Mouse (Mus musculus): ENCODE results near the gene Olfr1535. TPM values are rescaled to one million over a fixed set of nuclear protein-coding genes. Genes with fewer than 3 reads are reported as not detected.

Gene Olfr1535
- polyA plus RNA-seq (2012; ENCODE audit: insufficient read depth, insufficient read length, low replicate concordance, missing spikeins), result not detected in 2 replicates

- no peak within 1 kb of the TSS for H3K4me3 ChIP-seq (ENCODE audit: insufficient read depth, low read depth, low read length)
- WGBS, result 41% methylated on average over 1 of the region's 1 CpGs
- no peak within 1 kb of the TSS for H3K27ac ChIP-seq (ENCODE audit: insufficient read depth, low read depth, low read length)
- TF ChIP-seq CTCF (IDR thresholded peaks at IDR 0.05; ENCODE audit: insufficient read depth, low read depth, low read length) (no peak), POLR2A (IDR thresholded peaks at IDR 0.05; ENCODE audit: insufficient read depth, low read depth, low read length) (no peak)
- no peaks in the 10 kb centered on the region for H3K4me1 ChIP-seq (ENCODE audit: control insufficient read depth, insufficient read depth, low read length)
Measured at GRCm38 (mm10) chr13:21559793-21560192, at the start of gene Olfr1535. Gene Olfr1535 (minus strand): TSS chr13:21559893.

- TF ChIP-seq CTCF (IDR thresholded peaks at IDR 0.05; ENCODE audit: insufficient read depth, low read depth, low read length), result no peak
- no peak for TF ChIP-seq POLR2A (IDR thresholded peaks at IDR 0.05; ENCODE audit: insufficient read depth, low read depth, low read length)
Measured at GRCm38 (mm10) chr13:21591618-21592017, 31.9 kb upstream of the Olfr1535 start.

GRCm38 (mm10) chr13:21581659-21582058 is 22.0 kb upstream of the Olfr1535 start, which contains the start of gene Olfr1364:
Gene Olfr1364 (minus strand): TSS chr13:21581759.
- TF ChIP-seq CTCF (IDR thresholded peaks at IDR 0.05; ENCODE audit: insufficient read depth, low read depth, low read length), result no peak
- no peak for TF ChIP-seq POLR2A (IDR thresholded peaks at IDR 0.05; ENCODE audit: insufficient read depth, low read depth, low read length)
- Histone ChIP-seq H3K27ac (ENCODE audit: insufficient read depth, low read depth, low read length) (no peak within 1 kb of the TSS), H3K4me1 (ENCODE audit: control insufficient read depth, insufficient read depth, low read length) (no peaks in the 10 kb centered on the region), H3K4me3 (ENCODE audit: insufficient read depth, low read depth, low read length) (no peak within 1 kb of the TSS)
- WGBS, result 93% methylated on average over 2 of the region's 2 CpGs

More at GRCm38 (mm10) chr13:21591618-21592017, 31.9 kb upstream of the Olfr1535 start:
- Histone ChIP-seq H3K4me3 (ENCODE audit: insufficient read depth, low read depth, low read length) (no peak overlapping the region), H3K27ac (ENCODE audit: insufficient read depth, low read depth, low read length) (no peak overlapping the region), H3K4me1 (ENCODE audit: control insufficient read depth, insufficient read depth, low read length) (no peaks in the 10 kb centered on the region)
- 62% methylated on average over 2 of the region's 2 CpGs for WGBS

DNA sequence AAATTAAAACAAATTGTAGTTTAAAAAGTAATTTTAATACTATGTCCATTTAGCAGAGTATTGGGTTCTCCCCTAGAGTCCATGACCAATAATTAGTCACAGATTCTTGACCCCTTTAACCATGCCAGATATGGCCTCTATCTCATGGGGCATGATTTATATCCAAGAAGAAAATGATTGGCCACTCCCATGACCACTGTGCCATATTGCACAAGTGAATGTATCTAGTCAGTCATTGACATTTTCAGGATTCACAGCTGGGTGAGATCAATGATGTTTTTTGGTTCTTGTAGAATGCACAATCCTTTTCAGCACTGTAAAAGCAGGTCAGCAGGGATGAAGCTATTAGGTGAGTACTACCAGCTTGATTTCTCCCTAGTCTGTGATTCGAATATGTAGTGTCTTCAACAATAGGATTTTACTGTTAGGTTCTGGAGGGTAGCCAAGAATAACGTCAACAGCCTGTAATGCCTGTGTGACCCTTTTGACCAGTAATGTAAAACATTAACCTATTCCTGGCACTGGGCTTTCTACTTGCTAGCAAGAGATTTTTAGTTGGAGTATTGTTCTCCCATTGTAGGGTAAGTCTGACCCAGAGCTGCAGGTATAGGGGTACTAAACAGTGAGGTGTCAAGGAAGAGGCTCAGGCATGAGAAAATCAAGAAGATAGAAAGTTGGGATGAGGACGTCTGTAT is 9.1 kb downstream of the Olfr1535 start:
- WGBS, result 34% methylated on average over 3 of the region's 3 CpGs
- no peak overlapping the region for H3K4me3 ChIP-seq (ENCODE audit: insufficient read depth, low read depth, low read length)
- H3K4me1 ChIP-seq (ENCODE audit: control insufficient read depth, insufficient read depth, low read length), result no peaks in the 10 kb centered on the region
- H3K27ac ChIP-seq (ENCODE audit: insufficient read depth, low read depth, low read length), result no peak overlapping the region
- TF ChIP-seq POLR2A (IDR thresholded peaks at IDR 0.05; ENCODE audit: insufficient read depth, low read depth, low read length), result no peak
- TF ChIP-seq CTCF (IDR thresholded peaks at IDR 0.05; ENCODE audit: insufficient read depth, low read depth, low read length), result no peak

DNA sequence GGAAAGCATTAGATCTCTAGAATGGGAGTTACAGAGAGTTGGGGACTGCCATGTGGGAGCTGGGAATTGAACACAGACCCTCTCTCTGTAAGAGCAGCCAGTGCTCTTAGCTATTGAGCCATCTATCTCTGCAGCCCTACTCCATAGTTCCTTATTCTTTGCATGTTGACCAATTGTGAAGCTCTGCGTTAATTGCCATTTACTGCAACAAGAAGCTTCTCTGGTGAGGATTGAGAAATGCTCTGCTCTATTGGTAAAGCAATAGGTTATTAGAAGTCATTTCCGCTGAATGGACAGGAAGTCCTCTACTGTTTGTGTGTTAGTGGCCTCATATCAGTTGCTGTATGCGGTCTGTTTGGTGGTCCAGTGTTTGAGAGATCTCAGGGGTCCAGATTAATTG is 10.2 kb downstream of the Olfr1535 start:
- H3K4me1 ChIP-seq (ENCODE audit: control insufficient read depth, insufficient read depth, low read length), result no peaks in the 10 kb centered on the region
- no peak overlapping the region for H3K27ac ChIP-seq (ENCODE audit: insufficient read depth, low read depth, low read length)
- TF ChIP-seq POLR2A (IDR thresholded peaks at IDR 0.05; ENCODE audit: insufficient read depth, low read depth, low read length) (no peak), CTCF (IDR thresholded peaks at IDR 0.05; ENCODE audit: insufficient read depth, low read depth, low read length) (no peak)
- H3K4me3 ChIP-seq (ENCODE audit: insufficient read depth, low read depth, low read length), result no peak overlapping the region
- WGBS, result 94% methylated on average over 3 of the region's 3 CpGs

DNA sequence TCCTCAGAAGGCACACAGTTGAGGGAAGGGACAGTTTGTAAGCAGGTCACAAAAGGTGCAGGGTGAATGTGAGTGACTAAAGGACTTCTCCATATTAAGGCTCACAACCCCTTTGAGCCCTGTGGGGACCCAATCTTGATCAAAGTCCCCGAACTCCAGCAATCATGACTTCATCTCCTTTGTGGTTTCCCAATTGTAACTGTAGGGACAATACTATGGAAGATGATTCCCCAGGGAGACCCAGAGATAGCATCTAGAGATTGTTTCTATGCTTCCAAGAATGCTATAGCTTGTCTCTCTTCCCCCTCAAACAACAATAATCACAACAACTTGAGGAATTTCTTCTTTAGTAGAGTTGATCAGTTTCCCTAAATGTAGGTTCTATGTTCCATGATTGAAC is 17.0 kb downstream of the Olfr1535 start, which contains the start of gene Olfr1366:
Olfr1366 (minus strand) TSS at position 101 of the 400 bp plus-strand sequence.
- WGBS, result 78% methylated on average over 1 of the region's 1 CpGs
- TF ChIP-seq POLR2A (IDR thresholded peaks at IDR 0.05; ENCODE audit: insufficient read depth, low read depth, low read length) (no peak), CTCF (IDR thresholded peaks at IDR 0.05; ENCODE audit: insufficient read depth, low read depth, low read length) (no peak)
- Histone ChIP-seq H3K27ac (ENCODE audit: insufficient read depth, low read depth, low read length) (no peak within 1 kb of the TSS), H3K4me1 (ENCODE audit: control insufficient read depth, insufficient read depth, low read length) (no peaks in the 10 kb centered on the region), H3K4me3 (ENCODE audit: insufficient read depth, low read depth, low read length) (no peak within 1 kb of the TSS)

DNA sequence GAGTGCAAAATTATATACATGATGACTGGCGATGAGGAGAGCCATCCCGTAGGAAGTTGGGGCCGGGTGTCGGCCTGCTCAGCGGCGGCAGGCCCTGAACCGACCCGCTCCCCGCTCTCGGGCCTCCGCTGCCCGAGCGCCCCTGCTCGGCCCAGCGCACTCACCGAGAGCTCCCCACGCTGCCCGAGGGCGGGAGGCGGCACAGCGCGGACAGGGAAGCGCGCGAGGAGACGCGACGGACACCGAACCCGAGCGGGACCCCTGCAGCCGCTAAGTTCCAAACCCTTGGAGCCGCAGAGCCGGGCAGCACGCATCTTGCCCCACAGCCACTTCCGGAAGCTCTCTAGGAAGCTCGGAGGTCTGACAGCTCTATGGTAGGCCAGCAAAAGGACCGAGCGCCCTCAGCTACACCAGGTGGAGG is 28.9 kb downstream of the Olfr1535 start, which contains the start of gene Zkscan8:
Zkscan8 (minus strand) TSS at position 340 of the 421 bp plus-strand sequence.
- H3K27ac ChIP-seq (ENCODE audit: insufficient read depth, low read depth, low read length), result 0 out of 2 replicates have a peak within 1 kb of the TSS, but pooled peaks have one; percentile 14
- peak within 1 kb of the TSS; percentile 60 for H3K4me3 ChIP-seq (ENCODE audit: insufficient read depth, low read depth, low read length)
- under 1% methylated on average over 39 of the region's 39 CpGs for WGBS
- no peaks in the 10 kb centered on the region for H3K4me1 ChIP-seq (ENCODE audit: control insufficient read depth, insufficient read depth, low read length)
- TF ChIP-seq POLR2A (IDR thresholded peaks at IDR 0.05; ENCODE audit: insufficient read depth, low read depth, low read length), result peak; percentile 24; the same call in 1 of the 2 replicates
- no peak for TF ChIP-seq CTCF (IDR thresholded peaks at IDR 0.05; ENCODE audit: insufficient read depth, low read depth, low read length)

DNA sequence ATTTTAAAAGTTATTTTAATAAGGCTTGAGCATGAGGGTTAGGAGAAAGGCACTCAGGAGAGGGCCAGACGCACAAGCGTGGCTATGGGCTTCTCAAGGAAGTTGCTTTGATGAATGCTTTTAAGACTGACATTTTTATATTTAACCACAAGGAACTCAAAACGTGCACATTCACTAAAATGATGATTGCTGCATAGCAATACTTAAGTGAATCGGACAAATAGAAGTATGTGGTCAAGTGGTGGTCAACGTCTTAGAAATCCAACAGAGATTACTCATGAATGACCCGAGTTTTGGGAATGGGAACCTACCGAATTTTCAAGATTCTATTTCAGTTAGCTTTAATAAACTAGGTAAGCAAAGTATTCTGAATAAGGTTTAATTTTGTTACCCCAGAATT is 29.6 kb downstream of the Olfr1535 start:
- TF ChIP-seq CTCF (IDR thresholded peaks at IDR 0.05; ENCODE audit: insufficient read depth, low read depth, low read length) (no peak), POLR2A (IDR thresholded peaks at IDR 0.05; ENCODE audit: insufficient read depth, low read depth, low read length) (no peak)
- H3K4me1 ChIP-seq (ENCODE audit: control insufficient read depth, insufficient read depth, low read length), result no peaks in the 10 kb centered on the region
- 39% methylated on average over 7 of the region's 7 CpGs for WGBS
- no peak overlapping the region for H3K4me3 ChIP-seq (ENCODE audit: insufficient read depth, low read depth, low read length)
- H3K27ac ChIP-seq (ENCODE audit: insufficient read depth, low read depth, low read length), result no peak overlapping the region

DNA sequence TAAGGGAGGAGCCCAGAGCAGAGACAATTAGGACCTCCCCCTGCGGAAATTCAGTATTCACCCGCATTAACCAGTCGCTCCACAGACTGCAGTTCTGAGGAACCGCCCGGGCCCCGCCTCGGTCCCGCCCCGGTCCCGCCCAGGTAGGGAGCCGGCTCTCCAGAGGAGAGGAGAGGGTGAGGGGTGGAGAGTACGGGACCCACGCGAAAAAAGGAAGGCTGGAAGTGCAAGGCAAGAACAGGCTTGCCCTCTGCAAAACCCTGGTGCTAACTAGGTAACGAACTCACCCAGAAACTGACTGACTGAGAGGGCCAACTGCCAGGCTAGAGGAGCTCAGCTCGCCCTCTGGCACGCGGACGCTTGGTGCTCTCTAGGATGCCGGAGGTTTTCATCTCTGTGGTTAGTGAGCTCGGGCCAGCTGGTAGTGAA is 53.5 kb downstream of the Olfr1535 start:
- under 1% methylated on average over 21 of the region's 21 CpGs for WGBS
- Histone ChIP-seq H3K27ac (ENCODE audit: insufficient read depth, low read depth, low read length) (peak overlapping the region; percentile 60; the same call in 1 of the 2 replicates), H3K4me1 (ENCODE audit: control insufficient read depth, insufficient read depth, low read length) (no peaks in the 10 kb centered on the region), H3K4me3 (ENCODE audit: insufficient read depth, low read depth, low read length) (peak overlapping the region; percentile 80)
- no peak for TF ChIP-seq CTCF (IDR thresholded peaks at IDR 0.05; ENCODE audit: insufficient read depth, low read depth, low read length)
- TF ChIP-seq POLR2A (IDR thresholded peaks at IDR 0.05; ENCODE audit: insufficient read depth, low read depth, low read length), result peak; percentile 69

Other genes with a start within 250 kb of the Olfr1535 start
- not detected in 2 replicates for gene Gpx6, start 247.8 kb downstream of the Olfr1535 start, polyA plus RNA-seq (2012; ENCODE audit: insufficient read depth, insufficient read length, low replicate concordance, missing spikeins)
- not detected in 2 replicates for gene Olfr1367, start 213.0 kb downstream of the Olfr1535 start, polyA plus RNA-seq (2012; ENCODE audit: insufficient read depth, insufficient read length, low replicate concordance, missing spikeins)
- not detected in 2 replicates for gene Zscan12, start 197.1 kb downstream of the Olfr1535 start, polyA plus RNA-seq (2012; ENCODE audit: insufficient read depth, insufficient read length, low replicate concordance, missing spikeins)
- 126 TPM in 1 of 2 replicates, not detected in the other for gene Zkscan3, start 157.1 kb downstream of the Olfr1535 start, polyA plus RNA-seq (2012; ENCODE audit: insufficient read depth, insufficient read length, low replicate concordance, missing spikeins)
- not detected in 2 replicates for gene Pgbd1, start 118.8 kb downstream of the Olfr1535 start, polyA plus RNA-seq (2012; ENCODE audit: insufficient read depth, insufficient read length, low replicate concordance, missing spikeins)
- not detected in 2 replicates for gene Zscan26, start 106.2 kb downstream of the Olfr1535 start, polyA plus RNA-seq (2012; ENCODE audit: insufficient read depth, insufficient read length, low replicate concordance, missing spikeins)
- gene Nkapl, start 91.4 kb downstream of the Olfr1535 start, polyA plus RNA-seq (2012; ENCODE audit: insufficient read depth, insufficient read length, low replicate concordance, missing spikeins), result not detected in 2 replicates
- not detected in 2 replicates for gene Zkscan4, start 81.0 kb downstream of the Olfr1535 start, polyA plus RNA-seq (2012; ENCODE audit: insufficient read depth, insufficient read length, low replicate concordance, missing spikeins)
- not detected in 2 replicates for gene Gm10065, start 80.5 kb downstream of the Olfr1535 start, polyA plus RNA-seq (2012; ENCODE audit: insufficient read depth, insufficient read length, low replicate concordance, missing spikeins)
- not detected in 2 replicates for gene AK157302, start 64.7 kb downstream of the Olfr1535 start, polyA plus RNA-seq (2012; ENCODE audit: insufficient read depth, insufficient read length, low replicate concordance, missing spikeins)
- not detected in 2 replicates for gene Gm11273, start 58.5 kb downstream of the Olfr1535 start, polyA plus RNA-seq (2012; ENCODE audit: insufficient read depth, insufficient read length, low replicate concordance, missing spikeins)
- gene Zkscan8, start 28.8 kb downstream of the Olfr1535 start, polyA plus RNA-seq (2012; ENCODE audit: insufficient read depth, insufficient read length, low replicate concordance, missing spikeins), result not detected in 2 replicates
- not detected in 2 replicates for gene Olfr1366, start 17.1 kb downstream of the Olfr1535 start, polyA plus RNA-seq (2012; ENCODE audit: insufficient read depth, insufficient read length, low replicate concordance, missing spikeins)
- gene Olfr1364, start 21.9 kb upstream of the Olfr1535 start, polyA plus RNA-seq (2012; ENCODE audit: insufficient read depth, insufficient read length, low replicate concordance, missing spikeins), result not detected in 2 replicates
- not detected in 2 replicates for gene Olfr1362, start 54.1 kb upstream of the Olfr1535 start, polyA plus RNA-seq (2012; ENCODE audit: insufficient read depth, insufficient read length, low replicate concordance, missing spikeins)
- not detected in 2 replicates for gene Olfr11, start 82.6 kb upstream of the Olfr1535 start, polyA plus RNA-seq (2012; ENCODE audit: insufficient read depth, insufficient read length, low replicate concordance, missing spikeins)
- not detected in 2 replicates for gene Olfr1361, start 103.5 kb upstream of the Olfr1535 start, polyA plus RNA-seq (2012; ENCODE audit: insufficient read depth, insufficient read length, low replicate concordance, missing spikeins)
- gene Olfr1360, start 117.5 kb upstream of the Olfr1535 start, polyA plus RNA-seq (2012; ENCODE audit: insufficient read depth, insufficient read length, low replicate concordance, missing spikeins), result not detected in 2 replicates
- not detected in 2 replicates for gene Olfr1359, start 138.2 kb upstream of the Olfr1535 start, polyA plus RNA-seq (2012; ENCODE audit: insufficient read depth, insufficient read length, low replicate concordance, missing spikeins)
- not detected in 2 replicates for gene Hist1h2bl, start 156.2 kb upstream of the Olfr1535 start, polyA plus RNA-seq (2012; ENCODE audit: insufficient read depth, insufficient read length, low replicate concordance, missing spikeins)
- gene Hist1h2ai, start 156.5 kb upstream of the Olfr1535 start, polyA plus RNA-seq (2012; ENCODE audit: insufficient read depth, insufficient read length, low replicate concordance, missing spikeins), result not detected in 2 replicates
- gene Hist1h3h, start 157.8 kb upstream of the Olfr1535 start, polyA plus RNA-seq (2012; ENCODE audit: insufficient read depth, insufficient read length, low replicate concordance, missing spikeins), result not detected in 2 replicates
- gene Hist1h2bm, start 162.2 kb upstream of the Olfr1535 start, polyA plus RNA-seq (2012; ENCODE audit: insufficient read depth, insufficient read length, low replicate concordance, missing spikeins), result not detected in 2 replicates
- gene Hist1h4j, start 175.2 kb upstream of the Olfr1535 start, polyA plus RNA-seq (2012; ENCODE audit: insufficient read depth, insufficient read length, low replicate concordance, missing spikeins), result not detected in 2 replicates
- not detected in 2 replicates for gene Hist1h4k, start 190.6 kb upstream of the Olfr1535 start, polyA plus RNA-seq (2012; ENCODE audit: insufficient read depth, insufficient read length, low replicate concordance, missing spikeins)
- not detected in 2 replicates for gene Hist1h2ak, start 193.9 kb upstream of the Olfr1535 start, polyA plus RNA-seq (2012; ENCODE audit: insufficient read depth, insufficient read length, low replicate concordance, missing spikeins)
- gene Hist1h2bn, start 194.2 kb upstream of the Olfr1535 start, polyA plus RNA-seq (2012; ENCODE audit: insufficient read depth, insufficient read length, low replicate concordance, missing spikeins), result not detected in 2 replicates
- not detected in 2 replicates for gene Hist1h1b, start 220.7 kb upstream of the Olfr1535 start, polyA plus RNA-seq (2012; ENCODE audit: insufficient read depth, insufficient read length, low replicate concordance, missing spikeins)
- not detected in 2 replicates for gene Hist1h3i, start 223.5 kb upstream of the Olfr1535 start, polyA plus RNA-seq (2012; ENCODE audit: insufficient read depth, insufficient read length, low replicate concordance, missing spikeins)
- not detected in 2 replicates for gene Hist1h2an, start 227.3 kb upstream of the Olfr1535 start, polyA plus RNA-seq (2012; ENCODE audit: insufficient read depth, insufficient read length, low replicate concordance, missing spikeins)
- gene Hist1h2bp, start 227.6 kb upstream of the Olfr1535 start, polyA plus RNA-seq (2012; ENCODE audit: insufficient read depth, insufficient read length, low replicate concordance, missing spikeins), result not detected in 2 replicates